Mouse (Mus musculus): Measurements from ENCODE around the gene Cabp4.

The Cabp4 gene

DNA sequence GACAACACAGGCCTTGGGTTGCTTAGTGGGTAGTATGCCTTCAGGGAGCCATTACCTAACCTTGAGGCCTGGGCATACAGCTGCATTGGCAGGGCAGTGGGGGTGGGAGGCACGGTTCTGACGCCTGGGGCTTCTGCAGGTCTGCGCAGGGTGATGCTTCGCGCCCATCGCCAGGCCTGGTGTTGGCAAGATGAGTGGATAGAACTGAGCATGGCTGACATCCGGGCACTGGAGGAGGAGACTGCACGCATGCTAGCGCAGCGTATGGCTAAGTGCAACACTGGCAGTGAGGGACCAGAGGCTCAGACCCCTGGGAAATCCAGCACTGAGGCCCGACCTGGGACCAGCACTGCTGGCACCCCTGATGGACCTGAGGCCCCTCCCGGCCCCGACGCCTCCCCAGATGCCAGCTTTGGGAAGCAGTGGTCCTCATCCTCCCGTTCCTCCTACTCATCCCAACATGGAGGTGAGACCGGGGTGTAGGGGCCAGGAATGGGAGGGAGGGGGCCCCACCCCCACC, 39.1 kb downstream of the Cabp4 start:
- CTCF ChIA-PET: interaction anchor here (0.7 kb wide), 2 partner anchors 58 to 121 kb away, joined by 3 read pairs; no protein-coding TSS in a partner anchor

DNA sequence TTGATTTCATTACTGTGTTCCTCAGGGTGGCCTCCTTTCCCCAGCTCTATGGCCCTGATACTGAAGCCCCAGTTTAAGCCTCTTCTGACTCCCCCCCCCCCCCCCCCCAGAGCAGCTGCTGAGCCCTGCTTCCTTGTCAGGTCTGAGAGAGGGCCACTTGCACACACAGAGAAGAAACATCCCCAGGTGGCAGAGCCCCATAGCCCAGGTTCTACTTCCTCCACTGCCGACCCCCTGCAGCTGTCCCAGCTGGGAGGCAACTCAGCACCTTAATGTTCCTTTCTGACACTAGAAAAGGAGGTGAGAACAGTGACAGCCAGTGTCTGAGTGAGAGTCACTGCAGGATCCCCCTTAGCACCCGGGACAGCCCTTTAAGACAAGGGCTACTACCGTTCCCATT, 40.0 kb downstream of the Cabp4 start:
- CTCF ChIA-PET: interaction anchor here (0.7 kb wide), 2 partner anchors 59 to 122 kb away, joined by 3 read pairs; no protein-coding TSS in a partner anchor

DNA sequence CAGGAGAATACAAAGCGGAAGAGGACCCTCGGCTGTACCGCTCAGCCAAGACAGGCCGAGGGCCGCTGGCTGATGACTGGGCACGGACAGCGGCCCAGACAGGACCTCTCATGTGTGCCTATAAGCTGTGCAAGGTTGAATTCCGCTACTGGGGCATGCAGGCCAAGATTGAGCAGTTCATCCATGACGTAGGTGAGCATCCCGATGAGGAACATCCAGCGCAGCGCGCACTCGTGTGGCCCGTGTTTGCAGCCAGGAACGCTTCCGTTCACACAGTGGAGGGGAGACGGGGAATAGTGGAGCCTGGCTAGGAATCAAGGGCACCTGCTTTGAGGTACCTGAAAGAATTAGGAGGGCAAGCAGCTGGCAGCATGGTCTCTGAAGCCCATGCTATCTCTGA, 40.5 kb downstream of the Cabp4 start:
- CTCF ChIA-PET: no interaction called here

DNA sequence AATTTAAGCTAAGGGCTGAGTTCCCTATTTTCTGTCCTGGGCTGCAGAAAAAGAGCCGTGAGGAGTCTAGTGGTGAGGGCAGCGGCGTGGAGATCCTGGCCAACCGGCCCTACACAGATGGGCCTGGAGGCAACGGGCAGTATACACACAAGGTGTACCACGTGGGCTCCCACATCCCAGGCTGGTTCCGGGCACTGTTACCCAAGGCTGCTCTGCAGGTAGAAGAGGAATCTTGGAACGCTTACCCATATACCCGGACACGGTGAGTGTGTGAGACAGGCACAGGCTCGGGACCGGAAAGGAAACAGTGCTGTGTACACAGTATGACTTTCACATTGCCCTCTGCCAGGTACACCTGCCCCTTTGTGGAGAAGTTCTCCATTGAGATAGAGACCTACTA, 41.2 kb downstream of the Cabp4 start:
- CTCF ChIA-PET: no interaction called here

DNA sequence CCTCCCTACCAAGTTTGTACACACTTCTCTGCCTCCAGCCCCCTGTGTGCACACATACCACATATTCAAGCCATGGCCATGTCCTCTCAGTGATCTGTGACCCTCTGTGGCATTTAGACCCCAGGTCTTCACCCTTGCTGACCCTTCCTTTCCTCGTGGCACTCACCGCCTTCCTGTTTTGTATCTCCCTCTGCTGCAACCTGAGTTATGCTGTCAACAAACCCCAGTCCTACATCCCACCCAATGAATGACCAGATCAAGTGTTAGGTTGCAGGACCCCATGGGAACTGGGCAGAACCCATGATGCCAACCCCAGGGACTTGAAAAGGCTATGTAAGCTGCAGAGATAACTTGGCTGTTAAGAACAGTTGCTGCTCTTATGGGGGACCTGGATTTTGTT, 41.8 kb downstream of the Cabp4 start:
- CTCF ChIA-PET: no interaction called here

DNA sequence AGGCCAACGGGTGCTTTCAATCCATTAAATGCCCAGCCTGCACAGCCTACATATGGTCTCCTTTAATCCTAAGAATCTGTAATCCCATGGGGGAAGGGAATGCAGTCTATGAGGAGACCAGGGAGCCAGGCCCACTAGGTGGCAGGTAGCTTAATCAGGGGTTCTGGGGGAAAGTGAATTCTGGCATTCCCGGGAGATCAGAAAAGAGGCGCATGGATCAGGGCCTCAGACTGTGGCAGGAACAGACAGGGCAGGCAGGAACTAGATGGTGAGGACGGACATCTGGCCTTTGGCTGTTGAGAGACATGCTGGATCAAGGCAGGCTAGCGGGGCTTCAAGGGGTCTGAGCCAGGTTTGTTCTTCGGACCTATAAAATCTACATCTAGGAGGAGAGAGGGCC, 42.4 kb downstream of the Cabp4 start:
- CTCF ChIA-PET: no interaction called here

DNA sequence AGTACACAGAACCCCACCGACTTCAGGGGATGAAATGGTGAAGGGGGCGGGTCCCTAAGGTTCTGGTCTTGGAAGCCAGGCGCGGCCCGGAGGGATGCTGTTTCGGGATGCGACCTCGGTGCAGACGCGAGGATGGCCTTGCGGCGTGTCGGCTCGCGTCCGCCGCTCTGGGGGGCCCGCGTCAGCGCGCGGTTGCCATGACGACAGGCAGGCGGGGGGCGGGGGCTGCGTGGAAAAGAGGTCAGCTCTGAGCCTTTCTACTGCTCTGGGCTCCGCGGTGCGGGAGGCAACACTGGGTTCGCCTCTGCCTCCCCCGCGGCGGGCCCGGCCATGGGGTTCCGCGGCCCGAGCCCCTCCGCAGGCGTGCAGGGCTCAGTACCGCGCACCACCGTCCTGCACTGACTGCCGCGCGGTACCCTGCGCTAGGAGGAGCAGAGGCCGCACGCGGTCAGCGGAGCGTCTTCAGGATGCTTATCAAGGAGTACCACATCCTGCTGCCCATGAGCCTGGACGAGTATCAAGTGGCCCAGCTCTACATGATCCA, 43.0 kb downstream of the Cabp4 start:
- CTCF ChIA-PET: no interaction called here

DNA sequence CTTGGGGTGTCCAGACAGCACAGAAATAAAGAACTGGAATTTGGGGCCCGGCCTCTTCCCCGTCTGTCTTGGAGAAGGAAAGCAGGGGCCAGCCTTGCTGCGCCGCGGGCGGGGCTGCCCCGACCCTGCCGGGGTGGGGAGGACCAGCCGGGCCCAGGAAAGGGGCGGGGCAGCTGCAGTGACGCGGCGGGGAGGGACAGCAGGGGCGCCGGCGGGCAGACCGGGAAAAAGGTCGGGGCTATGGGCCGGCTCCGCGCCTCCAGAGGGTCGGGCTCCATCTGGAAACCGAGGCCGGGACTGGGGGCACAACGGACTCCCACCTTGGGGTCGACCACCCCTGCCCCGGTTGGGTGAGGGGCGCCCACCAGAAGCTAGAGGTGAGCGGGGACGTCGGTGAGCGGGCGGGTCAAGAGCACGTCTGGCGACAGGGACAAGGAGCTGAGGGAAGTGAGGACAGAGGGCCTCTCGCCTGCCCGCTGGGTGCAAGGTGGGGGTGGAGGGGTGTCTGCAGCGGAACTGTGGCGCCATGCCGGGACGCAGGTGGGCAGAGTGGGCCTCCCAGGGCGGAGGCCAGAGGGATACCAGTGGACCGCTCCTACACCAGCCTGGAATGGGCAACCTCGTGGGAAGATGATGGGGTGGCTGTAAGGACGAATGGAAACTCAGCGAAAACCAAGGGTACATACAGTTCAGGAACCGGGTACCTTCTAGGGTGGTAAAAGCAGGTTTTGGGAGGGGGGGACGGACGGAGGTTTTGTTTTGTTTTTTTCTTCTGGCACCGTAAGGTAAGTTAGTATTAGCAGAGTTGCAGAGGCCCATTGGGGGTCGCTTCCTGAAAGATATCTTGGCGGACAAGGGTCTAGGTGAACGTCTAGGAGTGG, 43.8 kb downstream of the Cabp4 start, which contains the start of gene Pitpnm1:
Gene Pitpnm1 (plus strand): TSS at position 162 of the 881 bp plus-strand sequence.
- CTCF ChIA-PET: interaction anchor here (1.0 kb wide), 1 partner anchor 117 kb away, joined by 8 read pairs; no protein-coding TSS in a partner anchor

DNA sequence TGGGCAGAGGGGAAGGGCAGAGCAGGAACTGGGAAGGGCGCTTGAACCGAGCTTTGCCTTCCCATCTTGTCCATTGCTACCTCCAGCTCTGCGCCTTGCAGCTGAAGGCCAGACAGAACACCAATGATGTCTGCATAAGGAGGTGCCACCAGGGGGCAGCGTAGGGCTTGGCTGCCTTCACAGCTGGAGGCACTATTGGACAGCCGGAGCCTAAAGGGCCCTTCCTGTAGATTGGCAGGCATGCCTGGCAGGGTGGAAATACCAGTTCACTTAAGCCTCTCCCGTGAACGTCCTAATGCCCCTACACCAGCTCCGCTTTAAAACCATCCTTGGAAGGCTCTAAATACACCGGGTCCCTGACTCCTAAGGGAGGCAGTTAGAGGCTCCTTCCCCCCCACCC, 44.8 kb downstream of the Cabp4 start:
- CTCF ChIA-PET: interaction anchor here (0.7 to 1.1 kb wide), 3 partner anchors 118 to 716 kb away, joined by 5 to 8 read pairs (median 6); no protein-coding TSS in a partner anchor

DNA sequence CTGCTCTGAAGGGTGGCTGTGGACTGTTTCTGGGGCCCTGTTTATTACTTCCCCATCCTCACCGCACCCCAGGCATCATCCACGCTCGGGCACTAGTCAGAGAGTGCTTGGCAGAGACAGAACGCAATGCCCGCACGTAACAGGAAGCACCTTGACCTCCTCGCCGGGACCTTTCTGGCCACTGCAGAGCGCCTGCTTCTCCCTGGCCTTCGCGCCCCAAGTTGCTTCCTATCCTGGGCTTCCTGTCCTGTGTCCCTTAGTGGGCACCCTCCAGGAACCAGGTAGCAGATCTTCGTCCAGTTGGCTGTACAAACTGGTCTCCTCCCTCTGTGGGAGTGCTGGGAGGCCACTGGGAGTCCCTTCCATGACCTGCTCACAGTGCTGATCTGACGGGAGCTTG, 45.4 kb downstream of the Cabp4 start:
- CTCF ChIA-PET: interaction anchor here (0.7 to 1.1 kb wide), 2 partner anchors 131 to 389 kb away, joined by 3 to 6 read pairs; no protein-coding TSS in a partner anchor

DNA sequence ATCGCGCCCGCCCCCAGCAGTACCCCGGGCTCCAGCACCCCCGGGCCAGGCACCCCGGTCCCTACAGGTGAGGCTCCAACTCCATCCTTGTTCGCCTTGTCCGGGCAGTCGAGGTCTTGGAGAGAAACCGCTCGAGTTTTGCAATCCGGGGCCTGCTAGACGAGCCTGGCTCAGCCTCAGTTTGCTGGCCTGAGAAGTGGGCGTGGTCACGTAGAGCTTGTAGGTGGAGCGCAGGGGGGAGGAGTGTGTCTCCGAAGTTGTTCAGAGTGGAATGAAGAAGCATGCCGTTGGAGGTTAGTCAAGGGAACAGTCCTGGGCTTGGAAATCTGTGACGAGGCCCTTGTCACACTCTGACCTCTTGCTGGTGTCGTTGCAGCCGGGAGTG, 46.4 kb downstream of the Cabp4 start:
- CTCF ChIA-PET: interaction anchor here (1.0 kb wide), 1 partner anchor 40 kb away, joined by 3 read pairs; no protein-coding TSS in a partner anchor

DNA sequence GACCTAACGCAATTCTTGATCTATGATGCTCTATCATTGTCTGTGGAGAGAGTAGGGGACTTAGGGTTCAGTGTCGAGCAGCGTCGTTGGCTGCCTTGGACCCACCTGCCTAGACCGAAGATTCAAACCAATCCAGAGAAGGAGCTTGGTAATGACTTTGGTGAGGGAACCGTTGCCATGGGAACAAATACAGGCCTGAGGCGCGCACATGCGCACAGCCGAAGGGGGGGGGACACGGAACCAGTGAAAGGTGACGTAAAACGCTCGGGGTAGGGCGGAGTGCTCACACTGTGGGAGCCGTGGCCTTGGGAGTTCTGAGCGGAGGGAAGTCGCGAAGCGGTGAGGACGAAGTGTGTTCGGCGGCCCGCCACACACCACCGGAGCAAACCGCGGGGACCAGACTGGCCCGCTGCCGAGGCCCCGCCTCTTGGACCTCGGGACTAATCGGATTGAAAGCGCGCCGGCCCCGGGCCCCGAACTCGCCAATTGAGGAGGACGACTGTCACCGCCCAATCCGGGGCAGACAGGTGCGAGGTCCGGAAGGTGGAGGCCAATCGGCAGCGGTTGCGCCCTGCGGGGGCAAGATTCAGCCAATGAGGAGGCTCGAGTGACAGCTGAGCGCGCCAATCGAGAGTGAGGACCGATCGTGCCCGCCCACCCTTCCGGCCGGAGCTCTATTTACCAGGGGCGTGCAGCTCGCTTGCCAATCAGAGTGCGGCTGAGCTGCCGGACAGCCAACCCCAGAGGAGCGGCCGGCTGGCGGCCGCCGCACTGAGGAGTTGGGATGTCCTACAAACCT, 47.0 kb downstream of the Cabp4 start, which contains the start of gene Cdk2ap2:
Gene Cdk2ap2 (plus strand): TSS at position 541 of the 799 bp plus-strand sequence.
- CTCF ChIA-PET: interaction anchor here (1.0 kb wide), 1 partner anchor 41 kb away, joined by 3 read pairs; no protein-coding TSS in a partner anchor

DNA sequence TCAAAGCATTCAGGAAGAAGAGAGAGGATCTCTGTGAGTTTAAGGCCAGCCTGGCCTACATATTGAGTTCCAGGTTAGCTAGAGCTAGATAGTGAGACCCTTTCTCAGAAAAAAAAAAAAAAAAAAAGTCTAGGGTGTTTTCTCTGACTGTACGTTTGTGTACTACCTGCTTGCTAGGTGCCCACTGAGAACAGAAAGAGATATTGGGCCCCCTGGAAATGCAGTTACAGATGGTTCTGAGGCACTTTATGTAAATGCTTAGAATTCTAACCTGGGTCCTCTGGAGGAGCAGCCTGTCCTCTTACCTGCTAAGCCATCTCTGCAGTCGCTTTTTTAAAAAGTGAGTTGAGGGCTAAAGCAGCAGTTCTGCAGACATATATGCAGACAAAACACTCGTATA, 48.0 kb downstream of the Cabp4 start:
- CTCF ChIA-PET: interaction anchor here (0.6 kb wide), 1 partner anchor 50 kb away, joined by 6 read pairs; the partner anchor contains the start of gene Gstp2

DNA sequence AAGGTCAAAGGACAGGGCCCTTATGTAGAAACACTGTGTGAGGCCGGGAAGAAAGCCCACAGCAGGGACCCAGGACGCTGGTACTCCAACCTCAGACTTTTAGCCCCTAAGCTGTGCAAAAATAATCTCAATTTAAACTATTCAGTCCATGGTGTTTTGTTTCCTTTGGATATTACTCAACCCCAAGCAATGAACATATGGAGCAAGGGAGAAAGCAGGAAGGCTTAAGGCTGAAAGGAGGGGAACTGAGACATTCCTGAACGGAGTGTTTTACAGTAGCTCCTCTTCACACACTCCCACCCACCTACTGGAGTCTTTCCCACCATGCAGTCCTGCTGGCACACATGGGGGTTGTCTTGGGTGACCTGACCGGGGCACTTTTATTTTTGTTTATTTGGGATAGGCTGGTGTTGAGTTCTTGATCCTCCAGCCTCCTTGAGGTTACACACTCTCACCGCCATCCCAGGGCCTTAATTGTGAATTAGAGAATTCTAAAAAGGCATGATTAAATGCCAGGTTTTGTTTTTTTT, 49.0 kb downstream of the Cabp4 start:
- CTCF ChIA-PET: interaction anchor here (0.9 kb wide), 1 partner anchor 46 kb away, joined by 6 read pairs; no protein-coding TSS in a partner anchor

DNA sequence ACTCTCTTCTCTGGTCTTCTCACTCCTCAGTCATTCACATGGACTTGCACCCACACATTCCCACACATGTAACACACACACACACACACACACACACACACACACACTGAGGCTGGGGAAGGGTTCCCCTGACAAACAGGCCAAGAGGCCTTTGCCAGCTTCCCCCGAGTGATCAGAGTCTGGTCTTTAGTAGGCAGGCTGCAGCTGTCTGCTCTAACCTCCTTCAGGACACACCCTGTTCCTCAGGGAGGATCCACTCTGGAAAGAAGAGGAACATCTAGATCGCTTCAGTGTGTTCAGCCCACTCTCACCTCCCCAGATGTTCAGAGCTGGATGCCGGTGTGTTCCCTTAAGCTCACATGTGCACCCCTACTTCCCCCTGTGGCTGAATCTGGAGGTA, 49.5 kb downstream of the Cabp4 start:
- CTCF ChIA-PET: interaction anchor here (0.9 kb wide), 1 partner anchor 45 kb away, joined by 6 read pairs; no protein-coding TSS in a partner anchor

DNA sequence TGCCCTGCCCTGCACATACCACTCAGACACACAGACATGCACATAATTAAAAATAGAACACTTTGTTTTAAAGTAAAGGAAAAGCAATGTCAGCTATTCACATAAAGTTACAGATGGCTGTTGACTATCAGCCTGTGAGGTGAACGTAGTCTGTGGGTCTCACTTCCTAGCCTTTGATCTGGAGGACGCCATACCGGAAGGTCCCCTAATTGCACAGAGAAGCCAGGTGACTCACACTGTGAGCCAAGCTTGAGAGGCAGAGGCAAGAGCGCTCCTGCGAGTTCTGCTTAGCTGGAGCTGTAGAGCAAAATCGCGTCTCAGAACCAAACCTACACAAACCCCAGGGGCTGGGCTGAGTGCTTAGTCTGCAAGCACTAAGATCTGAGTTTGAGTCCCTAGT, 50.1 kb downstream of the Cabp4 start:
- CTCF ChIA-PET: no interaction called here

DNA sequence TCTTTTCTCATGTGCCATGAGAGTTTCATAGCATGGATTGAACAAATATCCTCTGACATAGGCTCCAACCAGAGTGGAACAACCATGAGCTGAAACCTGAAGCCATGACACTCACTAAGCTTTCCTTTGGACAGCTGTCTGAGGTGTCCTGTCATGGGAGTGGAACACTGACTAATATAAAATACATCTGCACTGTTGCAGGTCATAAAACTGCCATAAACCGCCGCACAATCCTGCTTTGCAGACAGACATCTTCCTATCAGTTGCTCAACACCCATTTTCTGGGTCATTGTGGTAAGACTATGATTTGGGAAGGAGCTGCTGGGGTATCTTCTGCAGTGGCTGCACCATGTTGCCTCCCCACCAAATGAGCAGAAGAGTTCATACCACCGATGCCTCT, 51.1 kb downstream of the Cabp4 start:
- CTCF ChIA-PET: no interaction called here

DNA sequence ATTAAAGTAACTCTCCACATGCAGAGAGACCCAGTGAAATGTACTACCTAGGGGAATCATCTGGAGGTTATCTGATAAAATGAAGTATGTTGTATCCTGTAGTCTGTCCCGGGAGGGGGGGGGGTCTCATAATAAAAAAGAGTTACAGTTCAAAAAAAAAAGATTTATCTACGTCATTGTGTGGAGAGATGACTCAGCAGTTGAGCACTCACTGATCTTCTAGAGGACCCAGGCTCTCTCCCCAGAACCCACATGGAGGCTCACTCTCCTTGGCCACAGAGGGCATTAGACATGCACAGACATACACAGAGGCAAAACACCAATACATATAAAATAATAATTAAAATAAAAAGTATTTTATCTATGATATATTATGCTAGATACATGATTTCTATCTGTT, 52.5 kb downstream of the Cabp4 start:
- CTCF ChIA-PET: no interaction called here

DNA sequence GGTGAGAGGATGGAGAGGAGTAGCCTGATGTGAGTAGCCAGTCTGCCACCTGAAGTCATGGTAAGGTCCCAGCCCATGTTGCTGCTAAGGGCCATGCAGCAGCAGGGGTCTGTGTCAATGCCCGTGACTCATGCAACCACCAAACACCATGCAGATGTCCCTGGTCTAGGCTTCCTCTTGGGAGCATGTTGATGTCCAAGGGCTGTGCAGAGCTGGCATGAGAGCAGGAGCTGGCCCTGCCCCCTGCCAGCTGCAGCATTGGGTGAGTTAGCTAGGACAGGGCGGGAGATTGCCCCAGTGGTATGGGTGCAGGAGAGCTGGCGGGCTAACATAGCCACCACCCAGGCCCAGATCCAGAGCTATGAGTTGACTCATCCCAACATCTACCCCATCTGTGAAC, 53.4 kb downstream of the Cabp4 start:
- CTCF ChIA-PET: interaction anchor here (0.6 kb wide), 1 partner anchor 14 kb away, joined by 4 read pairs; no protein-coding TSS in a partner anchor

DNA sequence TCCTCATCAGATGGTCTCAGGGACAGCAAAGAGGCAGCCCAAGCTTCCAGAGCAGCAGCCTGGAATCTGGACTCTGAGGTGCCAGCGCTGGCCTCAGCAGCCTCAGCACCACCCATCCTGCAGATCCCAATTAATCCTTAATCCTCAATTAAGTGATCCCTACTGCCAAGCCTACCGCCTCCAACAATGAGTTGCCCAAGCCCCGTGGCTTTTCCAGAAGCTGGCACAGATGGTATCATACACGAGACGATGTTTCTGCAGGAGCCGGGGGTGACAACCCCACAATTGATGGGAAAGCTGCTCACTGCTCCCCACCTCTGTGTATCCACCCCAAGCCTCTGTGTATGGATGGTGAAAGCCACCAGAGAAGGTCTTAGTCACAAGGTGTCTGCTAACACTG, 54.7 kb downstream of the Cabp4 start:
- CTCF ChIA-PET: no interaction called here

DNA sequence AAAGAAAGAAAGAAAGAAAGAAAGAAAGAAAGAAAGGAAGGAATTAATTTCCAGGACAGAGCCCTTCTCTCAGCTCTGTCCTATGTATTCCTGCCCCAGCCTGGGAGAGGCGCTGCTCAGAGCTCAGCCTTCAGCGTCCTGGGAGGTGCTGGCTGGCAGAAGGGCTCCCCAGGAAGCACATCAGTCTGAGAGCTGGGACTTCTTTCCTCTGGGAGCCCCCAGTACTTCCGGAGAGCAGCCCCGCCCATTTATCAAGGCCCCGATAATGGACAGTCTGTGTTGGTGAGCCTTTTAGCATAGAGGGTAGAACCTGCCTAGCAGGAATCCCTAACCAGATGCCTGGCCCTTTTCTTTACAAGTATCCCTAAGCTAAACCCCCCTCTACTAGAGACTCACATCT, 55.7 kb downstream of the Cabp4 start:
- CTCF ChIA-PET: interaction anchor here (0.8 kb wide), 1 partner anchor 418 kb away, joined by 23 read pairs; no protein-coding TSS in a partner anchor

Data from spleen, embryonic (tissue).